Mouse (Mus musculus) adipocyte (in vitro differentiated cells): ENCODE measurements around the gene Pheta1.

ENCODE experiments used
- DNase-seq: peaks from one replicate; pipeline ENCODE4 v3.0.0-alpha.2; 2016; ENCODE audit warnings: low spot score

Gene Pheta1

DNA sequence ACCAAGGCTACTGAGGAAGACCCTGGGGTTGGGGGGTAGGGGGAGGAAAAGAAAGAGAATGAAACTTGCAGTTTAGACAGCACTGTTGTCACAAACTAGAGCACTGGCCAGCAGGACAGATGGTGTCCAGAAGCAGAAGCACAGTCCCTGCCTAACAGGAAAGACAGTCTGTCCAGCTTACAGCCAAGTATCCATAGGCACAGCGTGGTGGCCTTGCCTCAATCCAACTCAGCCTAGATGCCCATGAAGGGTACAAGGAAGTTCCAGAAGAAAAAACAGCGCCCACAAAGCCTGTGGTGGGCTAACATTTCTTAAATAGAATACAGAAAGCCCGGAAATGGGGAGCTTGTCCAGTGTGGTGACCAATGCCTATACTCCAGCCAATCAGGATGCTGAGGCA is 23.2 kb upstream of the Pheta1 start:
- no peak for DNase-seq

DNA sequence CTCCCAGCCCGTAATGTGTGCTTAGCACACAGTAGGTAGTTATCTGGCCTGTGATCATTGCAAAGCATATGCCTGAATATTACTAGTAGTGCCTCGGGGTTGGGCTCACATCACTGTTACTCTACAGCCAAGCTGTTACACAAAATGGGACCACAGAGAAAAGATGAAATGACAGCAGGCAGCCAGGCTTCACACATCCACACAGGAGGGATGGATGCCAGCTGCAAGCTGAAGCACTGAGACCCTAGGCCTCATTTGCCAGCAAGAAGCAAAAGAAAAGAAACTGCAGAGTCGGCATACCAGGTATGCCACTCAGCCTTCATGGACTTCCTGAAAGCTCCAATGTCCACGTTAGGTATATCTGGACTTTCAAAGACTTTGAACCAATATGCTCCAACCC is 20.9 kb upstream of the Pheta1 start:
- no peak for DNase-seq

DNA sequence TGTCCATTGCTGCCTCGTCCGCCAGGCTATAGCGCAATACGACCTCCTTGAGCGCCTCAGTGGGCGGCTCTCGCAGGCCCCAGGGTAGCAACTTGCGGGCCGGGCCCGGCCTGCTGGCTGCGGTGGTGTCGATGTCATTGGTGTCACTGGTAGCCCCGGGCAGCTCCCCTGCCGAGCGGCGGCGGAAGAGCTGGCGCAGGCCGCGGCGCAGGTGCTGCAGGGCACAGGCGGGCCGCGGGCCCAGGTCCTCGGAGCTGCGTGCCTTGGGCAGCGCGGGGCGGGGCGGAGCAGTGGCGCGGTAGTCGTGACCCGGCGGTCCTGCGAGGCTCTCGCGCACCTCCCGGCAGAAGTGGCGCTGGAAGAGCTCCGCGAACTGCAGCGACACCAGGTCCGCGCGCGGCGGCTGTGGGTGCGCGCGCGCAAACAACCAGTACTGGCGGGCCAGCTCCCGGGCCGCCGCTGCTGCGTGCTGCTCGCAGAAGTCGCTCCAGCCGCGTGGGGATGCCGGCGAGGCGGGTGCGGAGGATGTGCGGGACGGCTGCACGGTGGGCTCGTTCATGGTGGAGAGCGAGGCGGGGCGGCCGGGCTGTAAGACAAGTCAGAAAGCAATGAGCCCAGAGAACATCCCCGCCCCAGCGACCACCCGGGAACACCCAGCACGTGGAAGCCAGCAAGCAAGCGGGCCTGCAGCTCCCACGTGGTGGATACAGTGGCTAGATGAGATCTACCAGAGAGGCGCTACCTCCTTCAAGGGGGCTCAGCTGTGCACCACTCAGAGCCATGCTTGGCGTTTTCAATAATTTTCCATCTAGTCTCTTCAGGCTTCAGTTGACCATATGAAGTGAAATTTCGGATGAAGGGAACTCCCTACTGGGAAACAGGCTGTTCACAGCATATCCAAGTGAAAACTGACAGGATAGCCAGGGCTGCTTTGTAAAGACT is 20.0 kb upstream of the Pheta1 start:
- no peak for DNase-seq

DNA sequence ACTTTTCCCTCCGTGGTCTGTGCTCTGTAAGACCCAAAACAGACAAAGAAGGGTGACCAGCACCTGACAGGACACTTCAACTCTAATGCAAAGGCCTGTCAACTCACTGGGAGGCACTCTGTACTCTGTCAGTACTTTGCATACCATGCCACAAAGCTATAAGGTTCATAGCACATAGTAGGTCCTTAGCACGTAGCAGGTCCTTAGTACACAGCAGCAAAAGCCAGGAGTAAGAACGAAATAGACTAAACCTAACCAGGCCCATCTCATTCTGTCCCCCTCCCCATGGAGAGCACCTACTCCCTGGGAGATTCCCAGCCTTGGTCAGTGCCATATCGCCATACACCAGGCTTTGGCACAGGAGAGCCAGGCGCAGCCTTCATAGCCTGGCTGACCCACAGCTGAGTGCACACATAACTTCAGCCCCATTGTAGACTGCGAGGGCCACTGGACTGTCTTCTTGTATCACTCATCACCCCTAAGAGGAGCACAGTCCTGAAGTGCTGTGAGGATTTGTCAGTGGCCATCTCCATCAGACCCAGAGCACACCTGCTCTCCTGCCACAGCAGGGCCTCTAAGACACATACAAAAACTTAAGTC is 17.7 kb upstream of the Pheta1 start:
- DNase-seq = no peak

DNA sequence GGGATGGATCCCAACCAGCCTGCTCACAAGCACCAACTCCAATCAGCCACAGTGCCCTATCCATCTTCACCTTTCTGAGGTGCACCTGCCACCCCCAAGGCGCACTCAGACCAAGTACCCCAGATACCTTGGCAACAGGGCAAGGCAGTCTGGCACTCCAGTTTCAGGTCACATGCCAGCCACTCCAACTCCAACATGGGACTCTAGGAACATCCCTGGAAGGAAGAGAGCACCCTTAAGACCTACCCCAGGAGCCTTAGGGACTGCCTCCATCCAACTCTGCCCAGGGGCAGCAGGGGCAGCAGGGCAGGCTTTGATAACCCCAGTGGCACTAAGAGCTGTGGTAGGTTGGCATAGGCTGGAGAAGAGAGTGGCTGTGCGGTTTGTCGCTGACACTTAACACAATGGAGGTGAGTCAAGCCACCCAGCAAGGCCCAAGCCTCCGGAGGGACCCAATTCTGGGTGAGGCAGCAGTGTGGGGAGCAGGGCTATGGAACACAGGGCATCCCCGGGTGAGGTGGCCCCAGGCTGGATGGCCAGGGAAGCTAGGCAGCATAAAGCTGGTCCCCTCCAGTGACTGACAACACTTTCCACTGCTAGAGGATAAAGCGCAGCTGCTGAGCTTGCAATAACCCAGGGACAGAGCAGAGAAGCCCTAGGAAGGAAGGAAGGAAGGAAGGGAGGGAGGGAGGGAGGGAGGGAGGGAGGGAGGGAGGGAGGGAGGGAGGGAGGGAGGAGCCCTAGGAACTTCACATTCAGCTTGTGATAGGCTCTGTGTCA is 16.2 kb upstream of the Pheta1 start:
- DNase-seq = no peak

DNA sequence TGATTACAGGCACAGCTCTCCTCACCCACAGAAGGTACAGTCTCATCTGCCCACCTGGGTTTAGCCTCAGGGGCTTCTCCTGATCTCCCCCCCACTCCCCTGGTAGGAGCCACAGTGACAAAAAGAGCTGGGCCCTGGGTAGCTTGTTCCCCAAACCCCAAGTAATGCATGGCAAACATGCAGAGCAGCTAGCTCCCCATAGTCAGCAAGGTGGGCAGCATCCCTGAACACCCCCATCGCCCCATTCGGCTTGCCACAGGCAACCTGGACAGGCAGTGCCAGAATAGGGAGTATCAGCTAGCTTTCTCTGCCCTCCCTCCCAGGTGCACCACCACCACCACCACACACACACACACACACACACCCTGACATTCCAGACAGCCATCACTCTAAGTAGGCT is 15.6 kb upstream of the Pheta1 start:
- no peak for DNase-seq

DNA sequence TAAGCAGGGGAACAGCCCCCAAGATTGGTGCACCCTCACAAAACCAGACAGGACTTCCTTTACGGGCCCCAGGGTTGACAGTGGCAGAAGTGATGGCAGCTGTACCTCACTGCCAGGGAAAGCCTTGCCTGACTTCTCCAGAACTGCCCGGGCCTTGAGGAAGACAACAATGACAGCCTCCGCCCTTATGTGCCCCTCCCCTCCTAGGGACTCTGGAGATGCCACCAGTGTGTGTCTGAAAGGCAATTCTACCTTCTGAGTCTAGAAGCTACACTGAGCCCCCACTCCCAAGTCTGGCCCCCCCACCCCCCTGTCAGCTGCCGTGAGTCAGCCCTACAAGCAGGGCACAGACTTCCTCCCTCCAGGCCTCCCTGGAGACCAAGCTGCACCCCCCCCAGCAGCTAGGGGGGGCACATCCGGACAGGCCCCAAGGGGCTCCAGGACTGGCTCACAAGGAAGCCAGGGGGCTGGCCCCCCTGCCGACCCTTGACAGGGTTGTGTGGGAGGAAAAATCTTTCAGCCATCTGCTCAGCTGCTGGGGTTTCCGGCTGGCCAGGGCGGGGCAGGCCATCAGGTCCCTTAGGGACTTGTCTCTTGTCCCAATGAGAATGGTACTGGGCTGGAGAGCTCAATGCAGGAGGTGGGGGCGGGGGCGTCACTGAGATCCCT is 15.1 kb upstream of the Pheta1 start:
- DNase-seq = no peak

DNA sequence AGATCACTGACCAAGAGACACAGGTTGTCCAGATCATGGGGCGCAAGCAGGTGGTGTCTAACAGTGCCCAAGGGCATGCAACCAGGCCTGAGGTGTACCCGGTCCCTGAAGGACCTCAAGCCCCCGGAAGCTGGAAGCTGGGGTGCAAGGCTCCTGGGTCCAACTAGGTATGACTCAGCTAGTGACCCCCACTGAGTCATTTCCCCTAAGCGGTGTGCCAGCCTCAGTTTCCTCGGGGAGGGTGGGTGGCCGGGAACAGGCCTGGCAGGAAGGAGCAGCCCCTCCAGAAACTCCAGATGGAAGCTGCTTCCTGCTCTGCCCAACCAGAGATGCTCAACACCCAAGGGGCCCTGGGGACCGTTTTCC is 14.6 kb upstream of the Pheta1 start:
- DNase-seq = no peak

DNA sequence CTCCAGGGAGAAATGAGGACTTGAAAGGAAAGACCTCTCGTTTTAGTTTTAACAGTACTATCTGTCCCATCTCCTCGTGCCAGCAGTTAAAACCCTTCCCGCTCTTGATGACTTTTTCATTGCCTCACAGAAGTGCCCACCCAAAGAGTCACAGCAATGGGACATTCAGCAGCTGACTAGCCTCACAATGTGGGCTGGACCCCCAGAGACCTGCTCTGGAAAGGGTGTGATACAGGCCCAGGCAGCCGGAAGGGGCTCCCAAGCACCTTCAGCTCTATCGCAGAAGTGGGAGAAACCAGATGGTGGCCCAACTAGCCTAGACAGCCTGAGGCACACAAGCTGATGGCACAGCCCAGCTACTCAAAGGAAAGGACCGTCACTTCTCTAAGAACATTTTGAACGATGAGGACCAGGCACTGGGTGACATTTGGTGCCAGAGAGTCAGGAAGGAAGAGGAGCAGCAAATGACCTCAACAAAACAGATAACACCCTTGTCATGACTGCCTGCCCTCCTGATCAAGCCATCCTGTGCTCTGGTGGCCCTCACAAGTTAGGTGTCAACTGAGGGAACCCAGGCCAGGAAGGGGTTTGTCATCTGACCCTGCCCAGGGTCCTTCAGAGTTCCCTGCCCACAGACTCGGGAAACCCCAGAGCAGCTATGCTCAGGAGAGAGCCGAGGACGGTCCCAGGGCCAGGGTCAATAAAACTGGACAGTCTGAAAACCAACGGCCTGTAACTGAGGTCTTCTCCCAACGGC is 13.6 kb upstream of the Pheta1 start:
- no peak for DNase-seq

DNA sequence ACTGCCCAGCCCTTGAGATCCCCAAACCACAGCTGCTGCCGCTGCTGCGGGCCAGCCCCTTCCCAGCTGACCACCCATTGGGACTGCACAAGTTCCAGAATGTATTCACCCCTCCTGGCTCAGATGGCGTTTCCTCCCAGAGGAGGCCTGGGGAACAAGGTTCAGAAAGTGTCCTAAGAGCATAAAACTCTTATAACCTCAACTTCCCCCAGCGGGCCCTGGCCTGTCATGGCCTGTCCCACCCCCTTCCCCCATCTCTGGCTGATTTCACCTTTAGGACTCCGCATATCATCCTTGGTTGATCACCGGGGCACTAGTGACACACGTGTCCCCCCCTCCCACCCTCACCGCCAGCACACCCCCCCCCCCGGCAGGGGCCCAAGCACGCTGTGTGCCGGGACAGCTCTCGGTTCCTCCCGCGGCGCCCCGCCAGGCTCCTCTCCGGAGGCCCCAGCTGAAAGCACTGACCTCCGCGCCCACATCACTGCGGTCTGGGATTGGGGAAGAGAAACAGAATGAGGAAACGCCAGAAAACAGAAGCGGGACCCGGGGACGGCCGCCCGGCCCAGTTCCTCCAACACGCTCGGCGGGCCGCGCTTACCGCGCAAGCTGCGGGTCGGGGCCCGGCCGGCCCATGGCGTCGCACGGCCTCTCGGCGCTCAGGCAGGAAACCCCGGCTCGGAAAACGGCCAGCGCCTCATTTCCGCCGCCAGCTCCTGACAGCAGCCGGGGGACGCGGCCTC is 12.7 kb upstream of the Pheta1 start:
- DNase-seq = peak; percentile 47

DNA sequence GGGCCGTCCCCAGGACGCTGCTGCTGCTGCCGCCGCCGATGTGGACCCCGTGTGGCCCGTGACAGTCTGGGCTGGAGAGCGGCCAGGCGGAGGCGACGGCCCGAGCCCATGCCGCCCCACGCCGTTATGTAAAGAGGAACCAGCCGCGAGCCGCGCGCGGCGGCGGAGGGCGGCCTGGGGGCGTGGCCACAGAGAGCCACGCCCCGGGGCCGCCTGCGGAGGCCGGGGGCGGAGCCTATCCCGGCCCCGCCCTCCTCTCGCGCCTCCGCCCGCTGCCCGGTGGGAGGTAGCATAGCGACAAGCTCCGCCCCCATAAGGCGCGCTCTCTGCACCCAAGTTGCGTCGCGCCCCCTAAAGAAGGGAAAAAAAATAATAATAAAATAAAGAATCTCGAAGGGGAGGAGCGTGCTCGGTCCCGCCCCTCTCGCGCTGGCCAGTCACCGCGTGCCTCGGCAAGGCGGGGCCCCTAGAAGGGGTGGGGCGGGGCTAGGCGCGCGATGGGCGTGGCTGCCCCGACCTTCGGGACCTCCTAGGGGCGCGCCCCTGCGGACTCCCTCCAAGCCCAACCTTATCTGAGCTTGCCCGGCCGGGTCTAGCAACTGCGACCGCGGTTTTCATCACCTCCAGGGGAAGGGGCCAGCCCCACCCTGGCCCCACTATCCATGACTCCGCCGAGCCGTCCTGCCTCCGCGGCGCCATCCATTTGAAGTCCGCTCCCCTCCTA is 11.9 kb upstream of the Pheta1 start:
- DNase-seq = peak; percentile 92

DNA sequence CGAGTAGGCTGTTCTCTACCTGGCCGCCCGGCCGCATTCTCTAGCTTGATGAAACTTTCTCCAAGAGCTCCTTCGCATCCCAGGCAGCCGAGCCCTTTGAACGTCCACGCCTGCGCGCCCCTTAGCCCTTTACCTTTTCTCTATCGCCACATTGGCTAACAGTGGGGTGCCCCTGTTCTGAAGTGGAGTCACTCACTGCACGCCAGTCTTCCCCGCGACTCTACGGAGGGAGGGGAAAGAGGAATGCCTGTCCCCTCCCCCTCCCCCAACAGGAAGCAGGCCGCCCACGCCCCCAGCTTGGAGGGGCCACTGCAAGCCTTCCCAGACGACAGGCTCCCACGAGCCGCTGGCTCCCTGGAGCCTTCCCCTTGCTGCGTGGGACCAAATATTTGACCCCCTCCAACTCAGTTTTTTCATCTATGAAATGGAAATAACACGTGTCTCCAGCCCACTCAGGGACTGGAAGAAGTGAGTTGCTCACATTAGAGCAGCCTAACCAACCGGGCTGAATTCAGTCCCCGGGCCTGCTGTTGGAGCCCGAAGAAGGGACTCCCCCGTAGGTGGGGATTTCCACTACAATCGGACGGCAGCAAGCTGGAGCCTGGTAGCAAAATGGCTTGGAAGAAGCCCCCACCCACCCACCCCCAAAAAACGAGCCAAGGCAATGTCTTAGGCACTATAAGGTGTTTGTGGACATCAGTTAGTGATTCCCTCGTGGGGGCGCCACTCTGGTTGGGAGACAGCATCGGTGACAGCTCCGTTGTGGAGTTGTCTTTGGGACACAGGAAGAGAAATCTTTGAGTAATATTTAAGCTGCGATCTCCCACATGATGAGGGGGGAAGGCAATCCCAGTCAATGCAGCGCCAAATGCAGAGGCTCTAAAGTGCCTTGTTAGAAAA is 11.1 kb upstream of the Pheta1 start, which contains the start of gene Sh2b3:
Gene Sh2b3 (minus strand): TSS at position 206 of the 900 bp plus-strand sequence.
- no peak for DNase-seq

DNA sequence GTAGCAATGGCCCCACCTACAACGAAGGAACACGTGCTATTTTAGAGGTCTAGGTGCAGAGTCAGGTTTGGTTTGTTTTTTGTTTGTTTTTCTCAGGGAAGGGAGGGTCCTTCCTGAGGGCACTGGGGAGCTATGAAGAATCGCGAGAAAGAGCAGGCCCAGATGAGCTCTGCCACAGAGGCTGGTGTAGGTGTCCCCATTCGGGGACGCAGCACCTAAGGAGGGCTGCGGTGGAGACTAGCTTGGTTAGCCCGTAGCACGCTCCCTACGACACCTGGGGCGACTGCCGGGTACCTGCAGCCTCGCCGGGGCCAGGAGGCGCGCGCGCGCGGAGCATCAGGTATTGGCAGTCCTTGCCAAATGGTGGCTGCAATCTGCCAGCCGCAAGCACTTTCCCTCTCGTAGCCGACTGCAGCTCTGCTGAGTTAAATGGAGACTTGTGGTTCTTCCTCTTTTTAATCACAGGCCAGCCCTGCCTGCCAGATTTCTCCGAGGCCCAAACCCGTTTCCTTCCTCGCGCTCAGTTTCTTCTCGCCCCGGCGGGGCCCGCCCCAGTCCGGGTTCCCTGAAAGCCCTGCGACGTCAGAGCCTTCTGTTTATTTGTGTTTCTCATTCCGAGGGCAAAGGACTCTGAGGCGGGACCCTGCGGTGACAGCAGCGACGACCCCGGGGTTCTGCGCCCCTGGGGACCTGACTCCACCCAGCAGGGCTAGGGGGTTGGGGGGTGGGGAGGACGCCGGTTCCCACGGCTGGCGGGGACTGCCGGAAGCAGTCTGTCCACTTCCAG is 10.2 kb upstream of the Pheta1 start:
- DNase-seq = no peak

DNA sequence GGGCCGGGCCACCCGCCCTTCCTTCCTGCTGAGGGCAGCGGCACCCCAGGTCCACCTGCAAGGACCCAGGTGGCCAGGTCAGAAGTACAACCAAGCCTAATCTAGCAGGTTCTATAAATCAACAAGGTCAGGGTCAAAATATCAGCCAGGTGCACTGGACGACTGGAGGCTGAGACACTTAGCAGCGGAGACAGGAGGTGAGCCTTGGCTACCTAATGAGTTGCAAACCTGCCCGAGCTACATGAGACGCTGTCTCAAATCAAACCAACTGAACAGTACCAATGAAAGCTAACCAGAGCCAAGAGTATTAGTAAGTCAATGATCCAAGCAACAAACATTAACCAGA is 9.7 kb upstream of the Pheta1 start:
- DNase-seq = no peak

DNA sequence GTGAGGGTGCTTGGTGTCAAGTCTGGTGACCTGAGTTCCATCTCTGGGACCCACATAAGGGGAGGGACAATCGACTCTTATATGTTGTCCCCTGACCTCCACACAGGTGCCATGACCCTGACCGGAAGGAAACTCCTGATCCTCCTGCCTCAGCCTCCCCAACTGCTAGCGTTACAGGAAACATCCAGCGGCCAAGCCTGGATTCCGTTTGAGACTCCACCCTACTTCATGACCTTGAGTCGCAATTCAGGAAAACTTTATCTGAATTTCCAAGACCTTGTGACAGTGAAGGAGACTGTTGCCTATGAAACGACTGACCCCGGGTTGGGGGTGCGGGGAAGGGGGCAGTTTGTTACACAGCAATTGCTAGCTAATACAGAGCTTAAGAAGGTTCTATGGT is 7.3 kb upstream of the Pheta1 start:
- no peak for DNase-seq

DNA sequence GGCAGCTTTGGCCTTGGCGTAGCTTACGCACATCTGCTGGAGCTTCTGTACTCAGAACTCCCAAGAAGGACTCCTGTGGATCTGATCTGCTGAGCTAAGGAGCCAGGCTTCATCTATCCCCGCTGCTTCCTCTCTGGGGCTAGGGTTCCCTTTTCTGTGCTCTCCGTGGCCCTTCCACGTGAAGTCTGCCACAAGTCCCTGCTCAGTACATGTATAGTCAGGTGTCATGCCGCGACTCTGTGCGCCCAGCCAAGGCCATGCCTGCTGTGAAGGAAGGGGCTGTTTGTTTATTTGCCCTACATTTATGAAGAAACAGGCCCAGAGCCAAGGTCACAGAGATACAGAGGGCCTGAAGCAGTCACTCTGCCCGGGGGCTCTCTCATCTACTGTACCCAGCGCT is 6.8 kb upstream of the Pheta1 start:
- no peak for DNase-seq

DNA sequence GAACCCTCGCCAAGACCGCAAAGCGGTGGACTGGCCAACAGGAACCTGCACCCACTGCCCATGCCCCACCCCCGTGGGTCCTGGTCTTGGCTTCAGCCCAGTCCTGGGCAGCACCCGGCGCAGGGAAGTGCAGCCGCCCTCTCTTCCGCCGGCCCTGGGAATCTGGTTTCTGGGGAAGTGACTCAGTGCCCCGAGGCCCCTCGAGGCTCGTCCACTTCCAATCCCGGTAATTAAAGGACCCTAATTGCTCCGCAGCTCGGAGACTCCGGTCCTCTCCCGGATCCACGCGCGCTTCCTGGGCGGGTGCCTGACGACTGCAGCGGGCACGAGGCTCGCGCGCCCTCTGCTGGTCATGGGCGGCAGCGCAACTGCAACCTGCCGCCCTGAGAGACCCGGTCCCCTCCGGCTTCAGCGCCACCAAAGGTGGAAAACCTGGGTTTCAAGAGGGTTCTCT is 6.1 kb upstream of the Pheta1 start:
- DNase-seq = peak; percentile 73
